Mouse (Mus musculus) bone marrow, adult 2 months (tissue): ENCODE data around the gene Eapp. TPM values are rescaled to one million over a fixed set of nuclear protein-coding genes. Genes with fewer than 3 reads are reported as not detected.

Source experiments
- H3K27ac ChIP-seq: fragments of 200-500 bp; 2 replicates; pipeline ENCODE4 v1.5.1; 2012; ENCODE audit warnings: low read depth, mild to moderate bottlenecking, control low read depth, inconsistent platforms, low read length; ENCODE audit not compliant: control insufficient read depth, poor library complexity, insufficient read depth
- H3K4me1 ChIP-seq: fragments of 200-500 bp; 2 replicates; pipeline ENCODE4 v1.6.1; 2011; ENCODE audit warnings: low read length; ENCODE audit not compliant: control insufficient read depth, insufficient read depth
- H3K4me3 ChIP-seq: fragments of 200-500 bp; replicated peaks from 2 replicates; pipeline ENCODE3; 2011; ENCODE audit warnings: mild to moderate bottlenecking, low read depth, low read length, control low read depth; ENCODE audit not compliant: control insufficient read depth
- CTCF ChIP-seq: fragments of 200-500 bp; IDR thresholded peaks from 2 replicates; pipeline ENCODE4 v1.5.1; 2011; ENCODE audit warnings: low read length, control low read depth; ENCODE audit not compliant: control insufficient read depth, insufficient read depth
- POLR2A ChIP-seq: fragments of 200-500 bp; IDR thresholded peaks from 2 replicates; pipeline ENCODE4 v1.6.1; 2011; ENCODE audit warnings: low read depth, mild to moderate bottlenecking, control low read depth, low read length, borderline replicate concordance; ENCODE audit not compliant: control insufficient read depth
- WGBS: fragments of 180-500 bp; shearing (Covaris S2); methylation state at CpG from one replicate; pipeline ENCODE4 v1.1.7; 2018; 5-methylcytosine and 5-hydroxymethylcytosine counted together
- polyA plus RNA-seq: library from polyadenylated mRNA; stranded (reverse); fragments of >200 nt; gene quantifications from 2 replicates; pipeline ENCODE4 v1.2.4, GENCODE M21; 2011; ENCODE audit warnings: low replicate concordance; ENCODE audit not compliant: missing spikeins, insufficient read depth, insufficient read length

The Eapp gene
- polyA plus RNA-seq, 1 experiment = 50.9 TPM

- no peak for TF ChIP-seq CTCF
- no peak for TF ChIP-seq POLR2A
- H3K4me1 ChIP-seq = no peaks in the 10 kb centered on the region
- H3K4me3 ChIP-seq = no peak overlapping the region
- WGBS = 65% methylated on average over 7 of the region's 7 CpGs
- no peak overlapping the region for H3K27ac ChIP-seq
Observed at GRCm38 (mm10) chr12:54699394-54699793, 3.7 kb upstream of the Eapp start.

GRCm38 (mm10) chr12:54697791-54698250 lies 2.1 kb upstream of the Eapp start:
- 47% methylated on average over 6 of the region's 6 CpGs for WGBS
- TF ChIP-seq POLR2A = no peak
- TF ChIP-seq CTCF = no peak
- Histone ChIP-seq H3K4me3 (no peak overlapping the region), H3K27ac (no peak overlapping the region), H3K4me1 (no peaks in the 10 kb centered on the region)

- TF ChIP-seq POLR2A = no peak
- TF ChIP-seq CTCF = no peak
- H3K27ac ChIP-seq = no peak overlapping the region
- no peaks in the 10 kb centered on the region for H3K4me1 ChIP-seq
- H3K4me3 ChIP-seq = no peak overlapping the region
- 8% methylated on average over 7 of the region's 7 CpGs for WGBS
Observed at GRCm38 (mm10) chr12:54697003-54697597, 1.4 kb upstream of the Eapp start.

GRCm38 (mm10) chr12:54696242-54697002 lies 725 bp upstream of the Eapp start:
- TF ChIP-seq POLR2A (peak; percentile 87), CTCF (no peak)
- H3K27ac ChIP-seq = peak overlapping the region; percentile 47; the same call in 1 of the 2 replicates
- under 1% methylated on average over 32 of the region's 32 CpGs for WGBS
- H3K4me3 ChIP-seq = peak overlapping the region; percentile 90
- no peaks in the 10 kb centered on the region for H3K4me1 ChIP-seq

GRCm38 (mm10) chr12:54694847-54695510 lies 718 bp downstream of the Eapp start:
- TF ChIP-seq POLR2A (no peak), CTCF (no peak)
- peak overlapping the region; percentile 90 for H3K4me3 ChIP-seq
- 30% methylated on average over 12 of the region's 12 CpGs for WGBS
- H3K4me1 ChIP-seq = no peaks in the 10 kb centered on the region; the same call in 1 of the 2 replicates
- H3K27ac ChIP-seq = peak overlapping the region; percentile 97

- Histone ChIP-seq H3K27ac (no peak overlapping the region), H3K4me3 (no peak overlapping the region), H3K4me1 (no peaks in the 10 kb centered on the region; the same call in none of the 2 replicates)
- TF ChIP-seq POLR2A (no peak), CTCF (no peak)
- 91% methylated on average over 5 of the region's 5 CpGs for WGBS
Observed at GRCm38 (mm10) chr12:54689082-54689481, 6.6 kb downstream of the Eapp start.

GRCm38 (mm10) chr12:54683182-54683581 lies 12.5 kb downstream of the Eapp start:
- TF ChIP-seq POLR2A = no peak
- peak; percentile 49 for TF ChIP-seq CTCF
- WGBS = 24% methylated on average over 1 of the region's 1 CpGs
- Histone ChIP-seq H3K4me1 (no peaks in the 10 kb centered on the region; the same call in none of the 2 replicates), H3K4me3 (no peak overlapping the region), H3K27ac (no peak overlapping the region)

GRCm38 (mm10) chr12:54676709-54677108 lies 19.0 kb downstream of the Eapp start:
- Histone ChIP-seq H3K27ac (no peak overlapping the region), H3K4me1 (no peaks in the 10 kb centered on the region), H3K4me3 (no peak overlapping the region)
- WGBS = 94% methylated on average over 9 of the region's 9 CpGs
- no peak for TF ChIP-seq CTCF
- TF ChIP-seq POLR2A = no peak
